Mouse (Mus musculus) liver, embryonic 18 days (tissue): ENCODE data around the gene Sowahc. TPM values are rescaled to one million over a fixed set of nuclear protein-coding genes. Genes with fewer than 3 reads are reported as not detected.

ENCODE experiments used
- polyA plus RNA-seq: library from polyadenylated mRNA; depleted of rRNA; stranded (reverse); fragments of >200 nt; gene quantifications from 2 replicates; pipeline ENCODE4 v1.2.3, GENCODE M21; 2012; rRNA removed

Sowahc gene
- 1.9 TPM in 2 replicates for polyA plus RNA-seq

GRCm38 (mm10) chr10:59221473-59222270 lies at the start of gene Sowahc, which contains the start of gene Sept10:
Gene Sowahc (plus strand): TSS chr10:59221953.
Gene Sept10 (minus strand): TSS chr10:59221847.

Other genes with a start within 250 kb of the Sowahc start
- gene Sept10, start 106 bp upstream of the Sowahc start, polyA plus RNA-seq = 11.8 and 11.9 TPM in 2 replicates
- gene P4ha1, start 101.3 kb downstream of the Sowahc start, polyA plus RNA-seq = 8.3 and 8.4 TPM in 2 replicates
- gene Gm10273, start 173.7 kb downstream of the Sowahc start, polyA plus RNA-seq = 4.4 and 5.8 TPM in 2 replicates
- gene Pla2g12b, start 181.7 kb downstream of the Sowahc start, polyA plus RNA-seq = 33.9 and 37.0 TPM in 2 replicates
- gene Oit3, start 219.8 kb downstream of the Sowahc start, polyA plus RNA-seq = 29.2 and 29.5 TPM in 2 replicates